Mouse (Mus musculus): ENCODE results near the gene Ghr.

DNA sequence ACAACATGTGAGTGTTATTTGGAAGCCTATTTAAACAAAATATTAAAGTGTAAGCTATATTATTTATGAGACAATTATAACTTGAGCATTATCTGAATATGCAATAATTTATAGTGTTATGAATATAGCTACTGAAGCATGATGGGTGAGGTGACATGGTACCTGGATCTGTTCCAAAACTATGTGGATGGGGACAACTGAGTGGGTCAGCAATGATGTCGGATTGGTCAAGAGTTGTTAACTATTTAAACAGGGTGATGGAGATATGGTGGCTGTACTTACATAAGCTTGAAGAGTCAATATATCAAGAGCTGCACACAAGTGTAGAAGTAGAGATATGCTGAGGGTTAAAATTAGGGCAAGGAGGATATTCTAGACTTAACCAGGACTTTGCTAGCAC is 70.9 kb downstream of the Ghr start:
- no peak for TF ChIP-seq POLR2A (IDR thresholded peaks at IDR 0.05; ENCODE audit: insufficient read length, low read depth)
- TF ChIP-seq REST (IDR thresholded peaks at IDR 0.05; ENCODE audit: insufficient read depth, insufficient read length) = no peak
- TF ChIP-seq USF1 (IDR thresholded peaks at IDR 0.05; ENCODE audit: low read depth) = no peak
- TF ChIP-seq POLR2AphosphoS2 (IDR thresholded peaks at IDR 0.05; ENCODE audit: insufficient read length, low read depth) = no peak
- TF ChIP-seq TCF12 (IDR thresholded peaks at IDR 0.05; ENCODE audit: insufficient read depth, poor library complexity, severe bottlenecking) = no peak
- no peak for TF ChIP-seq MAX (IDR thresholded peaks at IDR 0.05; ENCODE audit: low read depth)
- no peak for TF ChIP-seq MYOD1 (IDR thresholded peaks at IDR 0.05; ENCODE audit: control insufficient read depth in 1 of 3, insufficient read length in 2 of 3, low read depth in 2 of 3)
- TF ChIP-seq MYOG (IDR thresholded peaks at IDR 0.05; ENCODE audit: control insufficient read depth in 1 of 3, insufficient read depth in 1 of 3, insufficient read length in 2 of 3, low read depth in 2 of 3) = no peak
- TF ChIP-seq SRF (IDR thresholded peaks at IDR 0.05; ENCODE audit: control insufficient read depth, insufficient read length, low read depth) = no peak
- TF ChIP-seq E2F4 (IDR thresholded peaks at IDR 0.05; ENCODE audit: insufficient read depth) = no peak
- no peak for TF ChIP-seq CEBPB (IDR thresholded peaks at IDR 0.05; ENCODE audit: insufficient read depth, poor library complexity, severe bottlenecking)

All from myocyte (in vitro differentiated cells).